Mouse (Mus musculus): ENCODE measurements around the gene Atp2b2.

DNA sequence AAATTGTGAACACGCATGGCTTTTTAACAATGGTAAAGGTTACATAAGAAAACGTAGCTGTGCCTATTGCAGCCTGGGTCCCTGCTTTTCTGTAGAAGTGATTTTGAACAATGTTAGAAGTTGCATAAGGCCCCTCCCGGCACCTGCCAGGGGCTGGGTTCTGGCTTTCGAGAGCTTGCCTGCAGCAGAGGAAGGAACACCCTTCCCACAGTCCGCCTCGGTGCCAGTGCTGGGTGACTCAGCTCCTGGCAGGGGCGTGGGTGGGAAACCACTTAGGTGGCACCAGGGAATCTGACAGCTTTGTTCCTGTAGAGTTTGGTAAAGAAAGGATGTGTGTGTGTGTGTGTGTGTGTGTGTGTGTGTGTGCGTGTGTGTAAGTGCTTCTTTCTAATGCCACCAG lies 107.7 kb downstream of the Atp2b2 start:
- no peak for TF ChIP-seq POLR2A (IDR thresholded peaks at IDR 0.05; ENCODE audit: low read depth, low read length)
- TF ChIP-seq CTCF (IDR thresholded peaks at IDR 0.05; ENCODE audit: borderline replicate concordance, insufficient read depth, low read length) = no peak

Measured in embryonic fibroblast, embryonic 13.5 days (primary cell).